Mouse (Mus musculus) naive thymus-derived CD4-positive, alpha-beta T cell, adult 2 months (primary cell): ENCODE measurements at regions not wholly inside any gene's neighbourhood (a gene's known extent, or its start where the extent isn't known, plus 50 kb on each side); places are given as distances from the start of the nearest gene placed in this dataset.

Experiments
- DNase-seq: peaks from one replicate; pipeline ENCODE4 v3.0.0-alpha.2; 2011; ENCODE audit warnings: low read depth

DNA sequence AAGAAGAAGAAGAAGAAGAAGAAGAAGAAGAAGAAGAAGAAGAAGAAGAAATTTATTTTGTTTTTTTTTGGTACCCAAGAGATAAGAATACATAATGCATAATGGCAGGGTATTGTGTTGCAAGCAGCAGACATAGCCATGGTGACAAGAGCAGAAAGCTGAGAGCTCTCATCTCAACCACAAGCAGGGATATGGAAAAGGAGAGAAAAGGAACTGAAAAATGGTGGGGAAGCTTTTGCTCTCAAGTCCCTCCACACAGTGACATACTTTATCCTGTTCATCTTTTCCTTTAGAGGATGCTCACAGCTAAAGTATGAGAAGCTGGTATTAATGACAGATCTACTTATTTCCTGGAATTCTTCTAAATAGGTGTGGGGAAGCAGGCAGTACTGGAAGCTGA is 115.2 kb upstream of the Pik3r1 start:
- DNase-seq, result no peak

DNA sequence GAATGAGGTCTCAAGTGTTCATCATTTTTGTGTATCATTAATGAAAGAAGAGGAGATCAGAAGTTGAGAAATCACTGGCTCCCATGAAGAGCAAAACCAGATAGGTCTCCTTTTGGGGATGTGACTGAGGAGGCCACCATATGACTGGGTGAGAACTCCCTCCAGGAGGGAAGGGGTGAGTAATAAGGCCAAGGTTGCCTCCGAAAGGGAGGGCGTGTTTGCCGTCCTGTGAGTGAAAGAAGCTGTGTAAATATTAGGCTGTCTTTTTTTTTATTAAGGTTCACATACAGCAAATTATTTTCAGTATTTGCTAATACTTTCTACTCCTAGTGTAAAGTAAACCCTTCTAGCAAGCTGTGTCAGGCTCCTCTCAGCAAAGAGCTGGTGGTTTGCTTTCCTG is 116.7 kb upstream of the Pik3r1 start:
- DNase-seq, result no peak

- DNase-seq, result no peak
These were observed 123.5 kb upstream of the Pik3r1 start for GRCm38 (mm10) chr13:101891473-101891872.

GRCm38 (mm10) chr13:101893035-101893600 is 125.1 kb upstream of the Pik3r1 start:
- no peak for DNase-seq

- no peak for DNase-seq
These were observed 127.1 kb upstream of the Pik3r1 start for GRCm38 (mm10) chr13:101895161-101895560.

DNA sequence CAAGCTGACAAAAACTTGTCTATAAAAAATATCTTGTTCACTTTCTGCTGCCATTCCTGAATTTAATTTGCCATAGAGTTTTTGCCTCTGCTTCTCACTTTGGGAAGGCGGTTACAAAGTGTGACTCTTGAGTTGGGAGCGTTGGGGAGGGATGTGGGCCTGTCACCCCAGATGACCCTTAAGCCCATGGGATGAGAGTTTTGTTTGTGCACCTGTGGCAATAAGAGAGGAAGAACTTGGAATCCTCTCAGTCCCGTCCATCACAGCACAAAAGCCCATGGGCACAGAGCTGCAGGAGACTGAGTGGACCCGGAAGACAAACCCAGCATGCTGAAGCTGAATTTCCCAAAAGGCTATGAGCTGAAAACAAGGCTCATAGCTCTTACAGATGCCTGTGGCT is 127.7 kb upstream of the Pik3r1 start:
- no peak for DNase-seq

GRCm38 (mm10) chr13:101896946-101897345 is 128.9 kb upstream of the Pik3r1 start:
- no peak for DNase-seq

DNA sequence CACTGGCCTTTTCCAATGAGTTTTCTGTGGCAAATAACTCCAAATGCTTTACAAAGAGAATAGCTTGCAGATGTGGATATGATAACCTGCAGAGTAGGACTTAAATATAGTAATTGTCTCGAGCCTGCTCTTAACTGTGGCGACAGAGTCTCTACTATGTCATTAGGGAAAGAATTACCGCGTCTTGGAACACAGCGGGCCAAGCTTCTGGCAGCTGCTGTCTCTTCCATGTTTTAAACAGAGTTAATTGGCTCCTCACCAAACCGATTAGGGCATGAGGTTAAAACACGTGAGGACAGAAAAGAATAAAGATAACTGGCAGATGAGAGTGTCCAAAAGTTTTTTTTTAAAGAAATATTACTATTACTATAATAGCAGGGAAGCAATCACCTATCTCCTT is 134.2 kb upstream of the Pik3r1 start:
- no peak for DNase-seq

- DNase-seq, result no peak
These were observed 138.1 kb upstream of the Pik3r1 start for GRCm38 (mm10) chr13:101905909-101906676.

DNA sequence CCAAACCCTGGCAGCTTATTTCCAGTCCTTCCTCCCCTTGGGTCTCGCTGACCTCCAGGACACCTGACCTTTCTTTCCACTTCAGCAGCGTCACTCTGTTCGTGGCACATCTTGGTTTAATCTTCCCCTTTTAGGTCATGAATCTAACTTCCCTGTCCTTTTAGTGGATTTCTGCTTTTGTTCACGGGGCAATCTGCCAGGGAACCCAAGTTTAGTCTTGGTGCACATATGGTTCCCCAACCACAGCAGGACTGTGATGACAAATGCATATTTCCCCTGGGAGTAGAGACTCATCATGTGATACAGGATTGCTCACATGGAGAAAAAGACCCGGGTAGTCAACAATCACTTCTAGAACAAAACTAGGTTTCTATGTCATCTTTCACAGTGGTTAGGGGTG is 141.0 kb upstream of the Pik3r1 start:
- no peak for DNase-seq

GRCm38 (mm10) chr13:101910687-101911086 is 142.7 kb upstream of the Pik3r1 start:
- no peak for DNase-seq

- DNase-seq, result no peak
These were observed 146.1 kb upstream of the Pik3r1 start for GRCm38 (mm10) chr13:101914132-101914531.

DNA sequence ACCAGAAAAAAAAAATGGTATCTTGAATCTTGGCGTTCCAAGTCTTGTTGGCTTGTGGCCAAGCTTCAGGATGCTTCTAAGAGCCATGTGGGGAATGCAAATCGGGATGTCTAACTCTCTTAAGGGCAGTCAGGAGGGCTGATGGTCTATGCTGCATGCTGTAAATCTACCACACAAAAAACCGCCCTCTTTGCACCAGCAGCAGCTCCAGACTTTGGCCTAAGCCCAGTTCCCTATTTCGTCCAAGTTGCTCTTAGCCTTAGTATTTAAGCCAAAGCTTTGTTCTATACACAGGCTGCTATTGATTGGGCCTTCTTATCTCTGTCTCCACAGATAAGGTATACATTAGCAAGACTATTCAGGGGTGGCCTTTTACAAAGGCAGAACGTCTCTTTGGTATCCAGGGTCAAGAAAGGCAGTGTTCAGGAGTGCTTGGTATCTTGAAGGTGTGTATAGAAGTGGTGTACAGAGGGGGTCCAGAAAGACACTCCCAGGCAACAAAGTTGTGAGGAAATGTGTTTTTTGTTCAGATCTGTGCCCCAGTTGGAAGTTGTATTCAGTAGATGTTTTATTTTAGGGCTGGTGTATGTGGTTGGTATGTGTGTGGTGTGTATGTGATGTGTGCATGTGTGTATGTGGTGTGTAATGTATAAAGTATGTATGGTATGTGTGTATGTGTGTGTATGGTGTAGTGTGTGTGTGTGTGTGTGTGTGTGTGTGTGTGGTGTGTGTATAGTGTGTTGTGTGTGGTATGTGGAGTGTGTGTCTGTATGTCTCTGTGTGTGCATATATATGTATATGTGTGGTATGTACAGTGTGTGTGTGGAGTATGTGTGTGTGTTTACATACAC is 146.9 kb upstream of the Pik3r1 start:
- DNase-seq, result no peak

DNA sequence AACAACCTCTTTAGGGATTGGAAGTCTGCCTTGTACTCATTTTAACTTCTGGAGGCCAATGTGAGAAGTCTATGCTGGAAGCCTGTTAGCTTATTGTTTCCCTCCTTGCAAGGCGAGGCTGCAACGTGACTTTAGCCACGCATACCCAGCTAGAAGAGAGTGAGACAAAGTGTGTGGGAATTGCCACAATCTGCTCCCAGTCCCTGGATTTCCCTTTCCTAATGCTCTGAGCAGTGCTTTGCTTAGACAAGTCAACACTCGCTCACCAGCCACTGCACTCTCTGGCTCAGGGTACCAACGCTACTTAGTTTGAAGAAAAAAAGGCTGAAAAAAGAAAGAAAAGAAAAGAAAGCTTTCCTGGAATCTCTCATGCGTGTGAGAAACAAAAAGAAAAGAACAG is 147.5 kb upstream of the Pik3r1 start:
- DNase-seq, result no peak

DNA sequence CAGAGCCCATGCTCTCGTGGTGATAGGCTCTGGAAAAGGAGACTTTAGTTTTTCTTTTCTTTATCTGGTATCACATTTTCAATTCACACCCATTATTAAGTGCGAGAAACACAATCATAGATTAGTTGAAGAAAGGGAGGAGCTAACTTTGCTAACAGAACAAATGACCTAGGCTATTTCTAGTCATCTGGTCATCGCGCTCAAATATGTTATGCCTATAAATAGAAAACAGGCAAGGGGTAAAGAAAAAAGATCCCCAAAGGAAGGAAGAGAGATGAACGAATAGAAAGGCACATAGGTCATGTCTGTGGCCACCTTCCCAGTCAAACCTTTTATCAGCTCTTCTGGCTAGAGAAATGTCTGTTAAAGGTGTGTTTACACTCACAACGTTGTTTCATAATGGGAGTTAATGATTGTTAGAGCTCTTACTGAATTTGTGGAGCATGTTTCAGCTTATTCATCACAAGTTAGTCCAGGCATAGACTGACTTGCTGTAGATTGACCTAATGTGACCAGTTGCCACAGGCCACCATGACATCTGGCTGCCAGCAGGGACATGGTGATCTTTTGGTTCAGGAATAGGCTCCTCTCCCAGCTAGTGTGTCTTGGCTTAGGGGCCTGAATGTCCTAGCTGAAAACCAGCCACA is 148.1 kb upstream of the Pik3r1 start:
- no peak for DNase-seq

GRCm38 (mm10) chr13:101916876-101917275 is 148.9 kb upstream of the Pik3r1 start:
- DNase-seq, result no peak

DNA sequence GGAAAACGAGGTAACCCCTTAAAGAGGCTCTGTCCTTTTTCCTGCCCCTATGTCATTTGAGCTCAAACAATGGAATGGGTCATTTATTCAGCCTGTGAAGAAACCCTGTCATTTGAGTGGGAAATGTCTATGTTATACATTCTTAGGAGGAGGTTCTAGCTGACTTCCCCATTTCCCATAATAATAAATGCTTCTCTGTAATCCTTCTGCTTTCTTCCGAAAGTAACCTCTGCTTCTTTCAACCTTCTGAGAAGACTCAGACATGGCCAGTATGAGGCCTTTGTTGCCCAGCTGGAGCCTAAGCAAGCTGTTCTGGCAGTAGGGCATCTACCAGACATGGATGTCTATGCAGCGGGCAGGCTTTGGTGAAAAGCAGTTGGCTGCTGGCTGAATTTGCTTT is 150.2 kb upstream of the Pik3r1 start:
- no peak for DNase-seq

GRCm38 (mm10) chr13:101919266-101919665 is 151.2 kb upstream of the Pik3r1 start:
- DNase-seq, result no peak

DNA sequence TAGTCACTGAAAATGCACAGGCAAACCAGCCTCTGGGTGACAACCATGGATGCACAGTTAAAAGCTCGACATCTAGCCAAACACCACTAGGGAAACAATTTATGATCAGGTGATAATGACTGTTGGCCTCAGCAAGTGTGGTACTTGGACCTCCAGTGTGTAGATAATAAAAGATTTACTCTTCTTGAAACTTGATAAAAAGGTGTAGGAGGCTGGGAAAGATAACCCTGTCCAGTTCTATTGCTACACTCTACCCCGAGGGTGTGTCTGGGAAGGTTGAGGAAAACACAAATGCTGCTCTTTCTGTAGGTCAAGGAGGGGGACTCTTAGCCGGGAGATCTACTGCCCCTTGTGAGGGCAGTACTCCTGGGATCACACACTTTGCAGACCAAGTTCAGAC is 152.4 kb upstream of the Pik3r1 start:
- DNase-seq, result no peak

DNA sequence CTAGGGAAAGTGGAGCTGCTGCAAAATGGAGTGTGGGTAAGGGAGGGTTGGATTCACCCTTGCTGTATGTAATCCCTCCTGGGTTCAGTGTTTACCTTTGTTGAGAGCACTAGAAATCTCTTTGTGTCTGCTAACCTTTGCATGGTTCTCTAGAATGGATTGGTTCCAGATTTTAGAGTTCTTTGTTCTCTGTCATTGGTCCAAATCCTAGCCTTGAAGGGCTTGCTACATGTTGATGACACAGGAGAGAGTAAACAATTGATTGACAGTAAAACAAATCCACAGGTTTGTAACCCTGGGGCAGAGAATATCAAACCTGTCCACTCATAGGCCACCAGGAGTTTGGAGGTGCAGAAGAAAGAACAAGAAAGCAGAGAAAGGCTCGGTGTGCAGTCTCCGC is 156.6 kb upstream of the Pik3r1 start:
- DNase-seq, result no peak

- DNase-seq, result no peak
These were observed 163.2 kb upstream of the Pik3r1 start for GRCm38 (mm10) chr13:101931264-101931663.

- no peak for DNase-seq
These were observed 163.9 kb upstream of the Pik3r1 start for GRCm38 (mm10) chr13:101931882-101932281.

GRCm38 (mm10) chr13:101935843-101936242 is 167.8 kb upstream of the Pik3r1 start:
- DNase-seq, result peak; percentile 7
